Mouse (Mus musculus) heart, postnatal 10 days (tissue): Measurements from ENCODE around the gene Cdk2ap2. TPM values are rescaled to one million over a fixed set of nuclear protein-coding genes. Genes with fewer than 3 reads are reported as not detected.
"Not testable (repeated sequence)": the region's sequence is repeated elsewhere in the genome, so short reads cannot be mapped to it uniquely, and the experiment has no call there.

Experiments used
- DNase-seq, 2 experiments: peaks; one replicate each; pipeline ENCODE4 v3.0.0; 2021
- intact Hi-C: fragments of 180-260 bp; cut with DNase I; formaldehyde crosslinking; loops from one replicate; pipeline ENCODE4 v1.15.1; 2025
- total RNA-seq, 2 experiments: library from RNA; stranded (reverse); gene quantifications; 2 replicates each; pipeline ENCODE4 v1.2.3; 2021

The Cdk2ap2 gene
- total RNA-seq, 2 experiments from 2014 or later: 21.9 to 26.3 TPM

DNA sequence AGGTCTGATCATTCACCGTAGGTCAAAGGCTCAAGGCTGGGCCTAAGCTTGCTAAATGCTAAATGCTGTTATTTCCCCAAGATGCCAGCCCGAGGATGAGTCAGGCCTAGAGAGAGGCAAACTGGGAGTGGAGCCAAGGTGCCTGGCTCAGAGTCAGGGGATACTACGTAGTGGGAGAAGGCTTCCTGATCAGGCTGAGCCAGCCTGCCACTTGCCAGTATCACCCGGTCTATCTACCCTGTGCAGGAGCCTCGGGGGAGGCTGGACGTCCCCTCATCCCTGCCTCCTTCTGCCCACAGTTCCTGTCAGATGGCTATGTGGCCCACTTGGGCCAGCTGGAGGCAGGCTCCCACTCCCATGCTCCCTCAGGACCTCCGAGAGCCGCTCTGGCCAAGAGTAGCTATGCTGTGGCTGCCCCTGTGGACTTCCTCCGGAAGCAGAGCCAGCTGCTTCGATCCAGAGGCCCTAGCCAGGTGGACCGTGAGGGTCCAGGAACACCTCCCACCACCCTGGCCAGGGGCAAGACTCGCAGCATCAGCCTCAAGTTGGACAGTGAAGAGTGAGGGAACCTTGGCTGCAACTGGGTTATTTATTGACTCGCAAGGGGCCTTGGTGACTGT is 16.3 kb downstream of the Cdk2ap2 start:
- intact Hi-C loops: no loop called here
- DNase-seq: peak; percentile 75 to 81

DNA sequence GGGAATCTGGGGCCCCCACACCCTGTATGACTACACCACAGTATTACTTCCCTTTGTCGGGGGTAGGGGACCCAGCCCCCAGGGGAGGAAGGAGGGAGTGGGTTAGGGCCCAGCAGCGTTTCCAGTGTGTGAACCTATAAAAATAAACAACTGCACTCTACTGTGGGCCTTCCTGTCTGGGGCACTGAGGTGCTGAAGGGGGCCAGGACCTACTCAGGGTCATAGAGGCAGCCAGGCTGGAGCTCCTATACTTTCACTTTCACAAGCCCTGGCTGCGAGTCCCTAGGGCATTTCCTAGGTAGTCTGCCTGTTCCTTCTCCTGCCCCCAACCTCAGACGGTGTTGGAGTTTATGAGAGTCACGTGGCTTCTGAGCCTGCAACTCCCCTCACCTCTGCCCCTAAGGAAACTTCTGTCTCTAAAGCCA is 16.8 kb downstream of the Cdk2ap2 start:
- peak; percentile 15 to 29 for DNase-seq
- intact Hi-C loops: no loop called here

DNA sequence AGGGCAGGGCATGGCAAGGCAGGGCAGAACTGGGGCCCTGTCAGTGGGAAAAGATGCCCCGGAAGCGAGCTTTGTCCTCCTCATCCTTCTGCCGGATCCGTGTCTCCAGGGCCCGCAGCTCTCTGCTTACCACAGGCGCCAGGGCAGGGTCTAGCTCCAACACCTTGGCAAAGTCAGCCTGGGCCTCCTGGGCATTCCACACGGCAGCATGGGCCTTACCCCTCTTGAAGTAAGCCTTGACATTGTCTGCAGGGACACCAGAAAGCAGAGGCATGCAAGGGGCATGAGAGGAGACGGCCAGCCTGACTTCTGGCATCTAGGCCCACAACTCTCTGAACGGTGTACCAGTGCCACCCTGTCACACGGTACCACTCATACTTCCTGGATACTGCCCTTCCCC is 17.6 kb downstream of the Cdk2ap2 start:
- DNase-seq: no peak
- intact Hi-C loops: no loop called here

DNA sequence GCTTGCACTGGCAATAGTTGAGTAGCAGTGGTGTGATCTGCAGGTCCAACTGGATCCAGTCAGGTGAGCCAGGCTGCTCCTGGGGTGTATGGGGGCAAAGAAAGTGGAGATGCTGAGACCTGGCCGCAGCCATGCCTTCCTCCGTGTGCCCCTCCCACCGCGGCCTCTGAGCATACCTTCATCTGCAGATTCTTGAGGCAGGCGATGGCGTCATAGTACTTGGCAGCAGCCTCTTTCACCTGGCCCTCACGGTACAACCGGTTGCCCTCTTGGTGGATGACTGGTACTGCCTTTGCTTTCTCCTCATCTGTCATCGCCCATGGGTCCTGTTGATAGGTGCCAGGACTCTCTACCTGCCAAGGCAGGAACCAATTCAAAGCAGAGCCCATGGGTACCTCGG is 18.2 kb downstream of the Cdk2ap2 start:
- intact Hi-C loops: no loop called here
- DNase-seq: no peak

DNA sequence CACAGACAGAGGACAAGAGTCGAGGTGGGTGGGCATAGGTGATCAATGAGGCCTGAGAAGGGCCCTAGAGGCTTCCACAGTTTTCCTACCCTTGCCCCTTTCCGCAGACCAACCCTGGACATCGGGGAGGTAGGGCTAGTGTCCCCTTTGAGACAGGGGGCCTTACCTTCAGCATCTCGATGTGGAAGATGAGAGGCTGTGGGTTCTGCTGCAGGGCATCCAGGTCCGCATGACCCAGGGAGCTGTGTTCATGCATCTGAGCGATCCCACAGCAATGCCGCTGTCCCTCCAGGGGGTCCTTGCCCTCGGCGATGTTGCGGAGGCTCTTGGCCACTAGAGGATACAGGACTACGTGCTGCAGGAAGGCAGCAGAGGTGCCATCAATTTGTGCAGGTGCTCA is 18.8 kb downstream of the Cdk2ap2 start:
- intact Hi-C loops: no loop called here
- DNase-seq: no peak

DNA sequence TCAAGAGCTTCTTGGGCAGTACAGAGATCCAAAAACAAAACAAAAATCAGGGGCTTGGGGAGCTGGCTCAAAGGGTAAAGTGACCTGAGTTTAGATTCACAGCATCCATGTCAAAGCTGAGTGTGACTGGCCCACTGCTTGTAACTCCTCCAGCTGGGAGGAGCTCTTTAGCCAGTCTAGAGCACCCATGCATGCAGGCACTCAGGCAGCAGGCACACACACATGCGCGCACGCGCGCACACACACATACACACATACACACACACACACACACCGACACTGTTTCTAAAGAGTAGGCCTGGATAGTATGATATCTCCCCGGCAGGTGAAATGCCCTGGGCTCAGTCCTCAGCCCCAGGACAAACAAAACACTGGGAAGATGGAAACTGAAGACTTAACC is 20.0 kb downstream of the Cdk2ap2 start:
- DNase-seq: no peak
- intact Hi-C loops: no loop called here

DNA sequence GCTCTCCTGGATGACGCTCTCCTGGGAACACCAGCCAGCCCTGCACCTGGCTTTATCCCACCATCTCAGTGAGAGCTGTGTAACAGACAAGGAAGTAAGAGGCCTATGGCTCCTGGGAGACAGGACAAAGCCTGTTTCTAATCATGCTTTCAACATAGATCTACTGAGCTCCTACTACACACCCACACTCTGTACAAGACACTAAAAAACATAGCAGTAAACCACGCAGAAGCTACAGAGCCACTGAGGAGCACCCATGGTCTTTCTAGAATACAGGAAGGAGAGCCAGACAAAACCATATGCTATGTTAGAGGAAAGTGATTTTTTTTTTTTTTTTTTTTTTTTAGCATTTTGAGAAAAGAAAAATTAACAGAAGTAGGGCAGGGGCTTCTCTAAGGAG is 21.4 kb downstream of the Cdk2ap2 start:
- intact Hi-C loops: no loop called here
- no peak for DNase-seq

DNA sequence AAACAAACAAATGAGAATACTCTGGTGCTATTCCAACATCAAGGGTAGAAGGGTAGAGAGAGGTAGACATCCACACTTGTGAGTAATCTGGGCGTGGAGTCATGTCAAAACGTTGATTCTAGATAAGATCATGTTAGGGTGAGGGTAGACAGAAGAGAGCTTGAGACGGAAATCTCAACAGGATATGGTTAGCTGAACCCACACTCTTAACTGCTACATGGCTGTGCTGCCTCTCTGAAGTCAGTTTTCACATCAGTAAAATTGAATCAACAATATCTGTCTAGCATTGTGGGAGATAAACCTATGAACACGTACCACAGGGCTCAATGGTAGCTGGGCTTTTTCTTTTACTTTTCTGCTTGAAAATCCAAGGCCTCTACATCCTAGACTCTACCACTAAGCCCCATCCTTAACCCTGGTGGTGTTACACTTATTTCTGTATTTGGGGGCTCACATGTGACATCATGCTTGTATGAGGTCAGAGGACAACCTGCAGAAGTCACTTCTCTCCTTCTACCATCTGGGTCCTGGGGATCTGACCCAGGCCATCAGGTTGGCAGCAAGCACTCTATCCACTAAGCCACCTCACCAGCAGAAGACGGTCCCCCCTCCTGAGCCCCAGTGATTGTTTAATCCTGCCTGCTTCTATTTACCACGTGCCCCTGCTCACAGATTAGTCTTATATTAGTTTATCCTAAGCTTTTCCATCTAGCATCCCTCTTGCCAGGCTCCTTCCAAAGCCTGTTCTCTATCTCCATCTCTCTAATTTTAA is 22.9 kb downstream of the Cdk2ap2 start:
- intact Hi-C loops: no loop called here
- no peak for DNase-seq

DNA sequence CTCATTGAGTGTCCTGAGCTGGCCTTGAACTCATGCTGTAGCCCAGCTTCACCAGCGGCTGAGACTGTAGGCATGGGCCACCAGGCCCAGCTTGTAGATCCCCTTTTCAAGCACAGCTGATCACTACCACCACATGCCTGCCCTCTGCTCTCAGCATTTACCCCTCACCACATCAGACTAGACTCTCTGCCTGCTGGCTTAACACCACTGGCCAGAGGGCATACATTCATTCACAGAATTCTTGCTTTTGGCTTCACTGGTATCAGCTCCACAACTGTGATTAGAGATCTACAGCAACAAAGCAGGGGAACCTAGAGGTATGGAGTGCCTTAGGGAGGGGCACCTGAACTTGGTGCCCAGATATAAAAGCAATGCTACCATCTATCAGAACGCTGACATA is 23.5 kb downstream of the Cdk2ap2 start:
- DNase-seq: no peak
- intact Hi-C loops: no loop called here

DNA sequence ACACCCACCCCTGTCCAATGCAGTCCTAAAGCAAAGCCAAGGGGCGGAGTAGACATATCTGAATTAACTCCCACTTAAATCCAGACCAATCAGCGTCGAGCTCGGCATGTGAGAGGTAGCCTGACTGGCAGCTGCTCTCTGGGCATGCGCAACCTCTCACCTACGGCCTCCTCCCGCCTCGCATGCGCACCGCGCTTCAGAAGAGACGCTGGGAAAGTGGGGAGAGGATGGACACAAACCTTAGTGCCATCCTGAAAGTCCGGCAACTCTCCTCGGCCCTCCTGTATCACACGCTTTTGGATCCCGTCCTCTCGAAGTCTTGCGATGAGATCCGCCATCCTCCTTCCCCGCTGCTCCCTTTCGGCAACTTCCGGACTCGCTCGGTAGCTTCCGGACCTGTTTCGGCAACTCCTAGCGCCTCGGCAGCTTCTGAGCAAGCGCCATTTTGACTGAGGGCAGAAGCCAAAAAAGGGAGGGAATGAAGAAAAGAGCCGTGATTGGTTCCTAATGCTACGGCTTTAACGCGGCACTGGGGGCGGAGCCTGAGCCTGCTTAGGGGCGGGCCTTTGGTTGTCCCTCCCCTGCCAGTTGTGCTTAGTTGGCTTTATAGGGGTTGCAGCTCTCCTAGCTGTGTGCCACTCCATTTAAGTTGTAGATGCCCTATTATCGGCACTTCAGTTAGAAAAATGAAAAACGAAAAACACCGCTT is 24.3 kb downstream of the Cdk2ap2 start:
- intact Hi-C loops: no loop called here
- peak; percentile 99 to 100 for DNase-seq

DNA sequence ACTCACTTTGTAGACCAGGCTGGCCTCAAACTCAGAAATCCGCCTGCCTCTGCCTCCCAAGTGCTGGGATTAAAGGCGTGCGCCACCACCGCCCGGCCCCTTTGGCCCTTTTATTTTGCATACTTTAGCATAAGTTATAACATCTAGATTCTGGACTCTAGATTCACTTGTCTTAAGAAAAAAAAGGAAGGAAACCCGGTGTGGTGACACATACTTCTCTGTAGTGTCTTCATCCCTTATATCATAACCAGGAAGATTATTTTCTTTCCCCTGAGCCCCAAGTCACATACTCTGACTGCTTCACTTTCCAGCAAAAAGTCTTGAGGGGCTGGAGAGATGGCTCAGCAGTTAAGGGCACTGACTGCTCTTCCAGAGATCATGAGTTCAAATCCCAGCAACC is 24.9 kb downstream of the Cdk2ap2 start:
- intact Hi-C loops, DNase-seq: not testable (repeated sequence)

DNA sequence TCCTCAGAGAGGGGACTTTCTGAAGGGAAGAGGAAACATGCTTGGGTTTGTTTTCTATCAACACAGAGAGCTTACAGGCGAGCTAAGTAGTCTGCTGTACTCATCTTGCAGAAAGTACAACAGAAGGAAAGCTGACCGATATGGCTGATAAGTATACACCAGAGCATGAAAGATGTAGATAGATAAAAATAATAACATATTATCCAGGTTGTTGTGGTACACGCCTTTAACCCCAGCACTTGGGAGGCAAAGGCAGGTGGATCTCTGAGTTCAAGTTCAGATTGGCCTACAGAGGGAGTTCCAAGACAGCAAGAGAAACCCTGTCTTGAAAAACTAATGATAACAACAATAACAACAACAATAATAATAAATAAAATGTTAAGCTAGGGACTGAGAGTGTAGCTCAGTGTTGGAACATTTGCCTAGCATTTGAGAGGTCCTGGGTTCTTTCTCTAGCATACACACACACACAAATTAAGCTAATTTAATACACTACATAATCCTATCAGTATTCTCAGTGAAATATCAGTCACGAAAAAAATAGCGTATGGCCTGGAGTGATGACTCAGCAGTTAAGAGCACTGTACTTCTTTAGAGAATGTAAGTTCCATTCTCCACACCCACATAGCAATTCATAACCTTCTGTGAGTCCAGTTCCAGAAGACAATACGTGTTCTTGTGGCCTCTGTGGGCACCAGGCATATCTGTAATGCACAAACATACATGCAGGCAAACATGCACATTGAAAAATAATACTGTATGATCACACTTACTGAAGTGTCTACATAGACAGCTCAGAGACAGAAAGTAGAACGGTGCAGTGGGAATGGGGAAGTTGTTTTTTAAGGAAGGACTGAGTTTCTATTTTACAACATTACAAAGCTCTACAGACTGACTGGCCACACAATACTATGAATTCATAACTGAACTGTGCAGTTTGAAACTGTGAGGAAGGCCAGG is 25.7 kb downstream of the Cdk2ap2 start:
- intact Hi-C loops: no loop called here
- no peak for DNase-seq

DNA sequence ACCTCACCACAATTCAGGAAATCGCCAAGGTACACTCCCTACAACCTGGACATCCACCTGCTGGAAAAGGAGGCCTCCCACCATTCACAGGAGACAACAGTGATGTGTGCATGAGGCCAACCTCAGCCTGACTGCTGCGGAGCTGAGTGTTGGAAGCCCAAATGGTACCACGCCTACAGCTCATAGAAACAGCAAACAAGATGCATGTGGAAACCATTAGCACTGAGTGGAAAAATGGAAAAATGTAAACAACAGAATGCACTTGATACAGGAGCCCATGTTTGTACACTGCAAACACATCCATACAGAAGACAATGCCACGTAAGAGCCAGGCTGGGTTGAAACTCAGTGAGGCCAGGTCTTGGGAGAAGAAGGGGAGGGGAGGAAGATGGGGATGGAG is 27.4 kb downstream of the Cdk2ap2 start:
- no peak for DNase-seq
- intact Hi-C loops: no loop called here

DNA sequence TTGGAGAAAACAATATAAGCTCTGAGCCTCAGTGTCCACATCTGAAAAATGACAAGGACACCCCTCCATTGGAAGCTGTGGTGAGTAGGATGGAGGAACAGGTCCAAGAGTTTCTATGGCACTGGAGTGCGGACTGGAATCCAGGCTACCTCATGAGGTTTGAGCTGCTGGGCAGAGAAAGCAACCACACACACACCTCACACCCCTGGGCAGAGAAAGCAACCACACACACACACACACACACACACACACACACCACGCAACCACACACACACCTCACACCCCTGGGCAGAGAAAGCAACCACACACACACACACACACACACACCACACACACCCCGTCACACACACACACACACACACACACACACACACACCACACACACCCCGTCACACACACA is 28.3 kb downstream of the Cdk2ap2 start:
- intact Hi-C loops: not testable (repeated sequence)
- peak in 1 of 2 experiments; percentile 28 for DNase-seq

DNA sequence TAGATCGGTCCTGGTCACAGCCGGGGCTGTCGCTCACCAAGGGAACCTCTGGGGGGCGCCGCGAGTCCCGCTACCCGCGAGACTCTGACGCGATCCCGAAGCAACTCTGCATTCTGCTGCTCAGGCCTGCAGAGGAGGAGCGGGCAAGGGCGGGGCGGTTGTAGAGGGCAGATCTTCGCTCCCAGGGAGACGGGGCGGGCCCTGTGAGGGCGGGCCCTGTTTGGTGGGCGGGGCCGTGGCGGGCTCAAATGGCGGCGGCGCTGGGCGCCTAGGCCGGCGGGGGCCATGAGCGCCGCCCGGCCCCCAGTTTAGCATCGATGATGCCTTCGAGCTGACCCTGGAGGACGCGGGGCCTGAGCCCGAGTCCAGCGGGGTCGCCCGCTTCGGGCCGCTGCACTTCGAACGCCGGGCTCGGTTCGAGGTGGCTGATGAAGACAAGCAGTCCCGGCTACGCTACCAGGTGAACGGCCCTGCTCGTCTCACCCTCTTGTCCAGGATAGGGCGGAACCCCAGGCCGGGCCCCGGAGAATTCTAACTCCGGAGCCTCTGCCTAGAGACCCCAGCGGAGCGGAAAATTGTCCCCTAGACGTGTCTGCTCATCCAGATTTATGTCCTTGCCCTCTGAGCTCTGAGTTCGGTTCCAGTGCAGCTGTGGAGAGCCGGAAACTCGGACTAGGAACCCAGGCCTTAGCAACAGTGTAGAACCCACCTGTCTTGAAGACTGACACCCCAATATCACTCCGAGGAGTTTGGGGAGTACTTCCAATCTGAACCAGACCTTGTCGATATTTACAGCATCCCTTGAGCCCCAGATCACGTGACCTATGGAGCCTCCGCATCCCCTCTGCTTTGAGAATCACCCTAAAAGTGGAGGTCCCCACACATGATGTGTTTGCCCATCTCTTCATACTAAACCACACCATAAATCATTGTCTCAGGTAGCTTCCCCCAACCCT is 29.0 kb downstream of the Cdk2ap2 start, which contains the start of gene Aip:
Gene Aip, minus strand, starts transcription at position 118 of the 956 bp plus-strand sequence.
- intact Hi-C loops: loop anchor here (2.0 kb wide), 1 partner anchor 37 kb away; the partner anchor contains the start of gene Rps6kb2
- peak; percentile 99 for DNase-seq

DNA sequence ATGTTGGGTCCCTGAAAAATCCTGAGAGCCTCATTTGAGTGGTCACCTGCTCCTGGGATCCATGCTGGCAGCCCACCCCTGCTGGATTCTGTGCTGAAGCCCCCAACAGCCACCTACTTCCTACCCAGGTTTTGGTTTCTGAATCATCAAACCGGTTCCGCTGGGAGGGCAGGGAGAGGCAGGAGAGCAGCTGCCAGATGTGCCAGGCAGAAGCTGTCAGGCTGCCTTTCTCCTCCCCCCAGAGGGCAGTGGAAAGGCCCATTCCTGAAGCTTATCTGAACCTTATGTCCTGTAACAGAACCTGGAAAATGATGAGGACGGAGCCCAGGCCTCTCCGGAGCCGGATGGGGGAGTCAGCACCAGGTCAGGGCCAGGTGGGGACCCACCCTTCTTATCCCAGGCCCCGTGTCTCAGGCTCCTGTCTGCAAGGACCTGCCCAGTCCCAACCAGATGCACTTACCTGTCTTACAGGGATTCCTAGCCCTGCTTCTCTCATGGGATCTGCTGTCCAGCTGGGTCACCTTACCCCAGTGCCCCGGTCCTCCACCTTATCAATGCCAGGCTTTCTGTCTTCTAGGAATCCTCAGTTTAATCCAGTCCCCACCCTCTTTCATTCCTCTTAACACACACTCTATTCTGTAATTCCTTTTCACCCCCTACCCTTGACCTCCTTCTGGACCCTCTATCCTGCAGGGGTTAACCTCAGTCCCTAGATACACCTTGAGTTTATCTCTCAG is 29.9 kb downstream of the Cdk2ap2 start:
- intact Hi-C loops: loop anchor here (2.0 kb wide), 1 partner anchor 36 kb away; the partner anchor contains the start of gene Rps6kb2
- DNase-seq: peak in 1 of 2 experiments; percentile 27

DNA sequence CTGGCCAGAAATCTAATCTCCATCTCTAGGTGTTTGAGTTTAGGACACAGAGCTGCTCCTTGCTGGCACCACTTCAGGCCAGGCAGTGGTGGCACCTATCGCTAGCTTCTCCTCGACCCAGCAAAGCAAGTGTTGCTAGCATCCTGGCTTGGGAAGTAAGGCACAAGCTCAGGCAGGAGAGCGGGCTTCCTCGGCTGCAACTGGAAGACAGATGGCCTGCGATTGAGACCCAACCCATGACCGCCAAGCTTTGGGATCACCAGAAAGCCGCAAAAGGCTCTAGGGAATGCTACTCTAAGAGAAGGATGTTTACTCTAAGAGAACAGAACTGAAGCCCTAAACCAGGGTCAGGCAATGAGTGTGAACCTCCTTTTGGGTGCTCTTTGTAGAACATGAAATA is 32.5 kb downstream of the Cdk2ap2 start:
- no peak for DNase-seq
- intact Hi-C loops: no loop called here

DNA sequence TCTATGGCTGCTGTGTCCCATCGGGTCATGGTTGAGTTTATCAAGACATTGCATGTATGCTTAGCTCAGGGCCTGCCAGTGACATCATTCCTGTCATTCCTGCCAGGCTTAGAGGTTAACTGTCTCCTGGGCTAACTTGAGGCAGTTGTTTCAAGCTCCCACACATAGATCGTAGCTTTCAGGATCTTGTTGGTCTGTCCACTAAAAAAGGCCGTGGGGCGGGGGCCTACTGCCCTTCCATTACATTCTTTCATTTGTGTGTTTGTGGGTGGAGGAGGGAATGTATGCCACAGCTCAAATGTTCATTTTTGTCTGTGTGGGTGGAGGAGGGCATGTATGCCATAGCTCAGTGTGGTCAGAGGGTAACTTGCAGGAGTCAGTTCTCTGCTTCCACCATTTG is 33.1 kb downstream of the Cdk2ap2 start:
- intact Hi-C loops: loop anchor here (2.0 kb wide), 1 partner anchor 17 kb away; no protein-coding TSS in a partner anchor
- peak; percentile 44 to 46 for DNase-seq
